Mouse (Mus musculus): ENCODE measurements around the gene Id1.

DNA sequence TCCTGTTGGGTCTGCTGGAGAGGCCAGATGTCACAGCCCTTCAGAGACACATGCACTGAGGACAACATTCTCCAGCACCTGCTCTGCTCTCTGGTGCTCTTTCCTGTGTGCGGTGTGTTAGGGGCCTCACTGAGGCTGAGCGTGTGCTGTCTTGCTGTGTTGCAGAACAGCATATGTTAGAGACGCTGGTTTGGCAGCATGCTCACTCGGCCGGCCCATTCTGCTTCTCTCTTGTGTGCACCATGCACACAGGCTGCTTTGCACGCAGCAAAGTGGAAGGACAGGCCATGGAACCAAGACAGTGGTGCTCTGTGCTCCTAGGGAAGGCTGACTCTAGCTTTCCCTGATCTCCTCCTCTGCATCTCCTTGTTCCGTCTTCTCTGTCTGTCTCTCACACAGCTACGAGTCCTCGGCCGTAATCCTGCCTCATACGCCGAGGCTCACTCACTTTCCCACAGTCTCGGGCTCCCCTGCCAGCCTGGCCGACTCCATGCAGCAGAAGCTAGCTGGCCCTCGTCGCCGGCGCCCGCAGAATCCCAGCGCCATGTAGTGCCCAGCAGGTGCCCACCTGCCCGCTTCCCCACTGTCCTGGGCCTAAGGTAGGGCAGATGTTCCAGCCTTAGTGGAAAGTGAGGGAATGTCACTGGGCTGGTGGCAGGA lies 32.3 kb upstream of the Id1 start:
- TF ChIP-seq CTCF (IDR thresholded peaks at IDR 0.05; ENCODE audit: low read depth): no peak
- no peak for TF ChIP-seq EP300 (optimal IDR thresholded peaks at IDR 0.05)
